Mouse (Mus musculus) CD4-positive, CD25-positive, alpha-beta regulatory T cell, adult 4 months (primary cell): ENCODE measurements around the gene AC161166.1. TPM values are rescaled to one million over a fixed set of nuclear protein-coding genes. Genes with fewer than 3 reads are reported as not detected.

Experiments
- polyA plus RNA-seq, 2 experiments: library from polyadenylated mRNA; unstranded; fragments of 100-300 nt; shearing (Covaris generic); gene quantifications; one replicate each; pipeline ENCODE4 v1.2.1; 2017

The AC161166.1 gene
- polyA plus RNA-seq, 2 experiments from 2014 or later = not detected

Other genes with a start within 250 kb of the AC161166.1 start
- gene Zfp93, start 242.0 kb downstream of the AC161166.1 start, polyA plus RNA-seq = 1 to 10 TPM; 2.5 to 2.9 TPM
- gene Zfp61, start 211.2 kb downstream of the AC161166.1 start, polyA plus RNA-seq = 10 to 100 TPM; 19.4 to 27.8 TPM
- 10 to 100 TPM; 10.6 to 13.8 TPM for gene Zfp94, start 195.8 kb downstream of the AC161166.1 start, polyA plus RNA-seq
- gene Tescl, start 178.5 kb downstream of the AC161166.1 start, polyA plus RNA-seq = not detected
- gene Lypd5, start 163.3 kb downstream of the AC161166.1 start, polyA plus RNA-seq = under 1 TPM in 1 of 2 experiments, not detected in 1; 0.19 TPM
- gene Kcnn4, start 142.2 kb downstream of the AC161166.1 start, polyA plus RNA-seq = 100 to 1,000 TPM; 130 to 152 TPM
- gene Smg9, start 112.8 kb downstream of the AC161166.1 start, polyA plus RNA-seq = 10 to 100 TPM; 27.9 to 29.4 TPM
- gene Irgc1, start 60.2 kb downstream of the AC161166.1 start, polyA plus RNA-seq = under 1 TPM; 0.35 to 0.56 TPM
- 1 to 10 TPM in 1 of 2 experiments, under 1 TPM in 1; 0.66 to 5.8 TPM for gene Plaur, start 50.0 kb downstream of the AC161166.1 start, polyA plus RNA-seq
- gene Cadm4, start 30.4 kb downstream of the AC161166.1 start, polyA plus RNA-seq = not detected
- gene Zfp428, start 5.4 kb downstream of the AC161166.1 start, polyA plus RNA-seq = under 1 TPM in 1 of 2 experiments, not detected in 1; 0.56 TPM
- 1 to 10 TPM in 1 of 2 experiments, under 1 TPM in 1; 0.68 to 1.5 TPM for gene Irgq, start 18.2 kb upstream of the AC161166.1 start, polyA plus RNA-seq
- not detected for gene Pinlyp, start 33.7 kb upstream of the AC161166.1 start, polyA plus RNA-seq
- gene Xrcc1, start 33.8 kb upstream of the AC161166.1 start, polyA plus RNA-seq = 10 to 100 TPM; 35.3 to 46.2 TPM
- gene Ethe1, start 75.1 kb upstream of the AC161166.1 start, polyA plus RNA-seq = 10 to 100 TPM; 13.8 to 19.6 TPM
- gene Zfp575, start 75.2 kb upstream of the AC161166.1 start, polyA plus RNA-seq = under 1 TPM in 1 of 2 experiments, not detected in 1; 0.31 TPM
- under 1 TPM in 1 of 2 experiments, not detected in 1; 0.90 TPM for gene Phldb3, start 98.3 kb upstream of the AC161166.1 start, polyA plus RNA-seq
- not detected for gene Lypd3, start 124.1 kb upstream of the AC161166.1 start, polyA plus RNA-seq
- not detected for gene Tex101, start 164.2 kb upstream of the AC161166.1 start, polyA plus RNA-seq
- not detected for gene BC049730, start 196.8 kb upstream of the AC161166.1 start, polyA plus RNA-seq
- not detected for gene Gm4763, start 214.5 kb upstream of the AC161166.1 start, polyA plus RNA-seq
- gene Cd177, start 247.9 kb upstream of the AC161166.1 start, polyA plus RNA-seq = not detected